Mouse (Mus musculus): ENCODE measurements around the gene Map4k4. TPM values are rescaled to one million over a fixed set of nuclear protein-coding genes. Genes with fewer than 3 reads are reported as not detected.
A peak's percentile ranks its signal among the peaks of the same experiment; 100 is the strongest.

Map4k4 gene
- total RNA-seq, 1 experiment from 2014 or later: 141 TPM

- DNase-seq: no peak
Measured at GRCm38 (mm10) chr1:40045686-40046085, 145.0 kb downstream of the Map4k4 start.

DNA sequence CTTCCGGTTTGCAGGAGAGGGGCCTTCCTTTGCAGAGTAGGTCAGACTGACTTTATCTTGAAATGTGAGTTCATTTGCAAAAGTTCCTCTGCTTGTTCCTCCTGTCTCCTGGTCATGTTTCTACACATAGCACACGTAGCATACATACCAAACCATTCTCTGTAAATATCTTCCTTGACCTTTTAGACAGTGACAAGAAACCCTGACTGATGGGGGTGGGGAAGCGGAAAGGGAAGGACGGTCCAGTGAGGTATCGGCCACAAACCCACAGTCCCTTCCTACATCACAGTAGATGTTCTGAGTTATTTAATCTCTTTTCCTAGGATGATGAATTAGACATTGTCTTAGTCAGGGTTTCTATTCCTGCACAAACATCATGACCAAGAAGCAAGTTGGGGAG lies 145.9 kb downstream of the Map4k4 start:
- DNase-seq: no peak

GRCm38 (mm10) chr1:40051157-40051556 lies 150.4 kb downstream of the Map4k4 start:
- no peak for DNase-seq

DNA sequence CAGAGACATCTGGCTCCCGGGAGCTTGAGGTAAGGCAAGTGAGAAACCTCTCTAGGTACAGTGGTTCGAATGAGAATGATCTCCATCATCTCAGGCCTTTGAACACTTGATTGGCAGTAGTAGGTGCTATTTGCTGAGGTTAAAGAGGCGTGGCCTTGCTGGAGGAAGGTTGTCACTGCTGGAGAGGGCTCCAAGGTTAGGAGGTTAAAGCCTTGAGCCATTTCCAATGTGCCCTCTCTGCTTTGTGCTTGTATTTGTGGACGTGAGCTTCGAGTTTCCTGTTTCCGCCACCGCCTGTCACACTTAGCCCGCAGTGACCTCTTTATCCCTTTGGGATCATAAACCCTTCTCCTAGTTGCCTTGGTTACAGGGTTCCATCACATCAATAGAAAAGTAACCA lies 151.4 kb downstream of the Map4k4 start:
- no peak for DNase-seq

- DNase-seq: no peak
Measured at GRCm38 (mm10) chr1:40053071-40053470, 152.4 kb downstream of the Map4k4 start.

DNA sequence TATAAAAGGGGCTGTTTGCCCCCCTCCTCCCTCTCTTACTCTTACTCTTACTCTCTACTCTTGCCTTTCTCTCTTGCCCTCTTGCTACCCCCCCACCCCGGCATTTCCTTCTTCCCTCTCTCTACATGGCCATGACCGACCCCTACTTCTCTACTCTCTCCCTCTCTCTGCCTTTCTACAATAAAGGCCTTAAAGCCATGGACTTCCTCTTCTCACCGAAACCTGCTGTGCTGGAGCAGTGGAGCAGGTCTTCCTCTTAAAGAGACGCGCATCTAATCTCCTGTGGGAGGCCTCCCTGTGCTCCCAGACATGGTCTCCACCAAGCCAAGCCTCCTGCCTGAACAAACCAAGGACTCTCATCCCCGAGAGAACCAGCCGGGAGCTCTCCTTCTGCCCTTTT lies 154.3 kb downstream of the Map4k4 start:
- no peak for DNase-seq

- no peak for DNase-seq
Measured at GRCm38 (mm10) chr1:40055963-40056362, 155.2 kb downstream of the Map4k4 start.

GRCm38 (mm10) chr1:40057351-40057750 lies 156.6 kb downstream of the Map4k4 start:
- peak; percentile 33 for DNase-seq

- no peak for DNase-seq
Measured at GRCm38 (mm10) chr1:40058013-40058412, 157.3 kb downstream of the Map4k4 start.

- no peak for DNase-seq
Measured at GRCm38 (mm10) chr1:40059122-40059774, 158.5 kb downstream of the Map4k4 start.

DNA sequence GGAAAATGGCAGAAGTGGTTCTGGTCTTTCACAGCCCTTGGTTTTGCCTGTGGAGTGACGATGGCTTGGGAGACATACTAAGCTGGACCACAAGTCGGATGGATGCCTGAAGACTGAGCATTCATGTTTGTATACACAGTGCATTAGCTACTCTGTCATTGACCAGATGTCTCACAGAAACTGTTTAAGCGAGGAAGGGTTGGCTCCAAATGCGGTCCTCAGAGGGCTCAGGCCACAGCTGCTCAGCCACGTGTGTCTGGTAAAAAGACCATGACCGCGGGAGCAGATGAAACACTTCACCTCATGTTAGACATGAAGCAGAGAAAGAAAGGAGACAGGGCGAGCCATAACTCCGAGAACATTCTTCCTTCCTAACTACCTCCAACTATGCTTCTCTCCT lies 160.6 kb downstream of the Map4k4 start:
- DNase-seq: no peak

DNA sequence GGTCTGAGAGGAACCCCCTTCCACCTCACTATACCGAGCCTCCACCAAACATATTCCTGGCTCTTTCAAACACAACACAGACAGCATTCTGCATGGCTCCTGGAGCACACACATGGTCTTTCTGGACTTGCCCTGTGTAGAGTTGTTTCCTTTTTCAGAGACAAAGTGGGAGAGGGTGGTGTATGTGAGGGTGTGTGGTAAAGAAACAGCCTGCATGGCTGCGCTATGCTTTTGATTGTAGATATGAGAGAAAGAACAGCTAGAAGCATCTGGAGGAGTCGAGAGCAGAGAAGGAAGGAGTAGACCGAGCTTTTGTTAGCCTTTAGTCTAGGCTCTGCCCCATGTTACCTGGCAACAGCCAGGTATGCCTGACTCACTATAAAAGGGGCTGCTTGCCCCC lies 162.7 kb downstream of the Map4k4 start:
- DNase-seq: no peak

DNA sequence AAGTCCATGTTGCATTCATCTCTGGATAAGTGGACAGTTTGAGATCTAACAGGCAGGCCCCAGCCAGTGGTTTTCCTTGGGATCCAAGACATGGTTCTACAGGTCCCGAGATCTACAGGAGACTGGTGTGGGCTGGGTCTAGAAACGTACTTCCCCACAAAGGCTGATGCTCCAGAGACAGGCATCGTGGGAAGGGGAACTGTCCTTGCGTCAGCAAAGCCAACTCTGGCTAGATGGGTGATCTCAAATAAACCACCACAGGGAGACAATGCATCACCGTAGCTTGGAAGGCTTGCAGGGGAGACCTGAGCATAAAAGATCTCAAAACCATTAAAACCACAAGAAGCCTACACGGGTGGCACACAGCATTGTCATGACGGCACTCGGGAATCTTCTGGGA lies 163.8 kb downstream of the Map4k4 start:
- DNase-seq: no peak

- no peak for DNase-seq
Measured at GRCm38 (mm10) chr1:40072558-40072957, 171.8 kb downstream of the Map4k4 start.

DNA sequence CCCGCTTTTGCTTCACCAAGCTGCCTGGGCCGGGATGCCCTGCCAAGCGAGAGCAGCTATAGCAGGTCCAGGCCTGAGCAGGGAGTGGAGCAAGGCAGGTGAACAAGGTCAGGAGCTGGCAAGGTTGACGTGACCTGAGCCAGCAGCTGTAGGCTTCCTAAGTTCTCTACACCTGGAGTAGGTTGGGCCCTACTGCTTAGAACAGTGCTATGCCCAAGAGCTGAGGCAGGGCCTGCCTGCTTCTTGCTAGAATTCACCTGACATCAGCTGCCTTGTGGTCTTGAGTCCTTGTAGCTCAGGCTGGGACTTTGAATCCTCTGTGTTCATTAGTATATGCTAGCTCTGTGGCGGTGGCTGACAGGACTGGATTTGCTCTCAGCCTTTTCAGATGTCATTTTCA lies 173.1 kb downstream of the Map4k4 start, which contains the start of gene Il1r2:
Il1r2 (plus strand) TSS at position 301 of the 400 bp plus-strand sequence.
- no peak for DNase-seq

Other genes starting within 250 kb of the Map4k4 start
- 0.04 and 0.86 TPM in 2 replicates for gene Creg2, start 249.4 kb upstream of the Map4k4 start, total RNA-seq (2021)
- 0.15 TPM in 1 of 2 replicates, not detected in the other for gene Rfx8, start 179.9 kb upstream of the Map4k4 start, total RNA-seq (2021)
- gene Gm3646, start 95.6 kb upstream of the Map4k4 start, total RNA-seq (2021): not detected in 2 replicates
- 0.56 TPM in 2 replicates for gene Il1r2, start 173.2 kb downstream of the Map4k4 start, total RNA-seq (2021)